Mouse (Mus musculus): ENCODE data around the gene Clec10a. TPM values are rescaled to one million over a fixed set of nuclear protein-coding genes. Genes with fewer than 3 reads are reported as not detected.

Gene Clec10a
- total RNA-seq, 2 experiments from 2014 or later = 3.3 to 5.3 TPM

GRCm38 (mm10) chr11:70178311-70178710, 22.3 kb downstream of the Clec10a start:
- intact Hi-C loops (cut with DNase I) = loop anchor here (2.0 kb wide), 1 partner anchor 104 kb away; no protein-coding TSS in a partner anchor
- DNase-seq (ENCODE audit: low spot score in 2 of 2) = no peak

GRCm38 (mm10) chr11:70178756-70179155, 22.8 kb downstream of the Clec10a start:
- no peak for DNase-seq (ENCODE audit: low spot score in 2 of 2)
- intact Hi-C loops (cut with DNase I) = loop anchor here (2.0 kb wide), 1 partner anchor 104 kb away; no protein-coding TSS in a partner anchor

- peak in 1 of 2 experiments; percentile 32 for DNase-seq (ENCODE audit: low spot score in 2 of 2)
- intact Hi-C loops (cut with DNase I) = loop anchor here (2.0 kb wide), 1 partner anchor 105 kb away; no protein-coding TSS in a partner anchor
These were observed 23.4 kb downstream of the Clec10a start for GRCm38 (mm10) chr11:70179401-70179800.

GRCm38 (mm10) chr11:70180496-70180895, 24.5 kb downstream of the Clec10a start:
- DNase-seq (ENCODE audit: low spot score in 2 of 2) = no peak
- intact Hi-C loops (cut with DNase I) = no loop called here

GRCm38 (mm10) chr11:70185120-70185519, 29.1 kb downstream of the Clec10a start:
- intact Hi-C loops (cut with DNase I) = no loop called here
- no peak for DNase-seq (ENCODE audit: low spot score in 2 of 2)

- DNase-seq (ENCODE audit: low spot score in 2 of 2) = no peak
- intact Hi-C loops (cut with DNase I) = no loop called here
These were observed 33.5 kb downstream of the Clec10a start for GRCm38 (mm10) chr11:70189319-70190134.

- DNase-seq (ENCODE audit: low spot score in 2 of 2) = no peak
- intact Hi-C loops (cut with DNase I) = no loop called here
These were observed 35.2 kb downstream of the Clec10a start for GRCm38 (mm10) chr11:70191188-70191587.

GRCm38 (mm10) chr11:70192157-70192556, 36.2 kb downstream of the Clec10a start:
- DNase-seq (ENCODE audit: low spot score in 2 of 2) = no peak
- intact Hi-C loops (cut with DNase I) = no loop called here

GRCm38 (mm10) chr11:70193354-70194285, 37.6 kb downstream of the Clec10a start:
- no peak for DNase-seq (ENCODE audit: low spot score in 2 of 2)
- intact Hi-C loops (cut with DNase I) = no loop called here

- intact Hi-C loops (cut with DNase I) = no loop called here
- no peak for DNase-seq (ENCODE audit: low spot score in 2 of 2)
These were observed 42.3 kb downstream of the Clec10a start for GRCm38 (mm10) chr11:70198332-70198731.

- no peak for DNase-seq (ENCODE audit: low spot score in 2 of 2)
- intact Hi-C loops (cut with DNase I) = no loop called here
These were observed 43.1 kb downstream of the Clec10a start for GRCm38 (mm10) chr11:70199107-70199506.

GRCm38 (mm10) chr11:70200036-70200608, 44.1 kb downstream of the Clec10a start:
- intact Hi-C loops (cut with DNase I) = no loop called here
- no peak for DNase-seq (ENCODE audit: low spot score in 2 of 2)

- intact Hi-C loops (cut with DNase I) = loop anchor here (1.0 kb wide), 1 partner anchor 127 kb away; no protein-coding TSS in a partner anchor
These were observed 45.7 kb downstream of the Clec10a start for GRCm38 (mm10) chr11:70201691-70202090.

GRCm38 (mm10) chr11:70206801-70207200, 50.8 kb downstream of the Clec10a start:
- DNase-seq (ENCODE audit: low spot score in 2 of 2) = no peak
- intact Hi-C loops (cut with DNase I) = no loop called here

More at GRCm38 (mm10) chr11:70201691-70202090, 45.7 kb downstream of the Clec10a start:
- peak; percentile 78 to 89 for DNase-seq (ENCODE audit: low spot score in 2 of 2)

GRCm38 (mm10) chr11:70207283-70207682, 51.3 kb downstream of the Clec10a start:
- intact Hi-C loops (cut with DNase I) = no loop called here

GRCm38 (mm10) chr11:70208778-70209388, 52.9 kb downstream of the Clec10a start:
- intact Hi-C loops (cut with DNase I) = no loop called here
- no peak for DNase-seq (ENCODE audit: low spot score in 2 of 2)

More at GRCm38 (mm10) chr11:70207283-70207682, 51.3 kb downstream of the Clec10a start:
- no peak for DNase-seq (ENCODE audit: low spot score in 2 of 2)

- intact Hi-C loops (cut with DNase I) = loop anchor here (5.0 kb wide), 2 partner anchors 153 to 278 kb away; no protein-coding TSS in a partner anchor
- DNase-seq (ENCODE audit: low spot score in 2 of 2) = no peak
These were observed 54.7 kb downstream of the Clec10a start for GRCm38 (mm10) chr11:70210681-70211080.

GRCm38 (mm10) chr11:70211972-70212371, 56.0 kb downstream of the Clec10a start:
- DNase-seq (ENCODE audit: low spot score in 2 of 2) = no peak
- intact Hi-C loops (cut with DNase I) = loop anchor here (5.0 kb wide), 2 partner anchors 155 to 280 kb away; no protein-coding TSS in a partner anchor

- intact Hi-C loops (cut with DNase I) = loop anchor here (5.0 kb wide), 2 partner anchors 155 to 280 kb away; no protein-coding TSS in a partner anchor
- DNase-seq (ENCODE audit: low spot score in 2 of 2) = no peak
These were observed 56.4 kb downstream of the Clec10a start, which contains the start of gene Slc16a11 for GRCm38 (mm10) chr11:70212423-70212822. TSS of gene Slc16a11 (plus strand) at chr11:70212752.

Measured in left cerebral cortex, postnatal 14 days (tissue).